11 mouse cellular contexts compared by ENCODE assay signal in the genomic region with DNA sequence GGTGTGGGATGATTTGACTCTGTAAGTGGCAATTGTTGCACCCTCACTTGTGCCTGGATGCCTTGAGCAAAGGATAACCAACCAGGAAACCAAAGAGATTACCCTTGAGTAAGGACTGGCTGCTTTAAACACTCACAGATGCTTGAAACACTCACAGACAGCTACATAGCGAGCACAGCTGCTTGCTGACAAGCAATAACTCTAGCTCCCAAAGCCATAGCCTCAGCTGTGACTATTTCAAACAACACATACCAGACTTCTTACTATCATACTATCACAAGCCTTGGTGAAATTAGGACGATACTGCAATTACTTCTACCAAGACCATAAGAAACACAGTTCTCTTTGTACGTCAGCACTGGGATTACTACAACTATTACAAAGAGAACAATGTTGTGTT.
"Had no signal": no experiment of that assay in that cellular context is flagged by ENCODE, and none has a peak within 500 bp of the region (broad histone marks: within the 10 kb centered on the region; RNA-seq: fewer than 3 reads in every experiment).

No protein-coding gene starts in this region.

- H3K27ac ChIP-seq: intestine, embryonic 15.5 days; kidney, embryonic 15.5 days; left cerebral cortex, adult 2 months; liver, embryonic 13.5 days; midbrain, embryonic 13.5 days; neural tube, embryonic 15.5 days; stomach, postnatal 0 days had no signal

- H3K27me3 ChIP-seq: intestine, embryonic 15.5 days; kidney, embryonic 15.5 days; liver, embryonic 13.5 days; midbrain, embryonic 13.5 days; neural tube, embryonic 15.5 days had no signal

- H3K9ac ChIP-seq: intestine, embryonic 15.5 days; kidney, embryonic 15.5 days; liver, embryonic 13.5 days; liver, postnatal 0 days; midbrain, embryonic 13.5 days; neural tube, embryonic 15.5 days had no signal

- H3K4me2 ChIP-seq: intestine, embryonic 15.5 days; kidney, embryonic 15.5 days; liver, embryonic 13.5 days; midbrain, embryonic 13.5 days; neural tube, embryonic 15.5 days had no signal

- H3K4me3 ChIP-seq: intestine, embryonic 15.5 days; kidney, embryonic 15.5 days; left cerebral cortex, adult 2 months; liver, embryonic 13.5 days; midbrain, embryonic 13.5 days; neural tube, embryonic 15.5 days had no signal

- DNase-seq: kidney, adult 18-20 months; kidney, postnatal 25 days; liver; liver, embryonic 13.5 days; liver, postnatal 0 days had no signal

- H3K36me3 ChIP-seq: intestine, embryonic 15.5 days; kidney, embryonic 15.5 days; liver, embryonic 13.5 days; midbrain, embryonic 13.5 days; neural tube, embryonic 15.5 days had no signal

- H3K4me1 ChIP-seq: intestine, embryonic 15.5 days; kidney, embryonic 15.5 days; liver, embryonic 13.5 days; neural tube, embryonic 15.5 days had no signal

- H3K9me3 ChIP-seq: intestine, embryonic 15.5 days; kidney, embryonic 15.5 days; liver, embryonic 13.5 days; midbrain, embryonic 13.5 days; neural tube, embryonic 15.5 days had no signal

- ATAC-seq: intestine, embryonic 15.5 days; liver, postnatal 0 days; midbrain, embryonic 13.5 days had no signal
